Mouse (Mus musculus): ENCODE data around the gene Arsb.
"Not testable (repeated sequence)": the region's sequence is repeated elsewhere in the genome, so short reads cannot be mapped to it uniquely, and the experiment has no call there.

Gene Arsb

GRCm38 (mm10) chr13:93792945-93793642 is 21.7 kb downstream of the Arsb start:
- no peak for DNase-seq (ENCODE audit: low spot score)

DNA sequence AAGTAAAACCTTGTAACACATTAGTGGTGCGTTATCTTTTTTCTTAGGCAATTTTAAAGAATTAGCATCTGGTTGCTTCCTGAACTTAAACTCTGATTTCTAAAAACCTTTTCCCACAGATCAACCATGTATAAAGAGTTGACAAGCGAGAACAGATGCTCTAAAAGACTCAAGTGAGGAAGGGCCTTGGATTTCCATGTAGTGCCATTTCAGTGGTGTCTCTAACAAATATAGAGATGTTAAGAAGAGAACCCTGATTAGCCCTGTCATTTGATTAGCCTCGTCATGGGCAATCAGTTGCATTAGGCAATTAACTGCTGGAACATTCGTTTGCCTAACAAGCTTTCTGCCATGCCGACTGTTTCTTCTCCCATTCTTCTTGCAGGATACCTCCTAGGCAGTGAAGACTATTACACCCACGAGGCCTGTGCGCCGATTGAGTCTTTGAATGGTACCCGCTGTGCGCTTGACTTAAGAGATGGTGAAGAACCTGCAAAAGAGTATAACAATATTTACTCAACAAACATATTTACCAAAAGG is 22.3 kb downstream of the Arsb start:
- no peak for DNase-seq (ENCODE audit: low spot score)

DNA sequence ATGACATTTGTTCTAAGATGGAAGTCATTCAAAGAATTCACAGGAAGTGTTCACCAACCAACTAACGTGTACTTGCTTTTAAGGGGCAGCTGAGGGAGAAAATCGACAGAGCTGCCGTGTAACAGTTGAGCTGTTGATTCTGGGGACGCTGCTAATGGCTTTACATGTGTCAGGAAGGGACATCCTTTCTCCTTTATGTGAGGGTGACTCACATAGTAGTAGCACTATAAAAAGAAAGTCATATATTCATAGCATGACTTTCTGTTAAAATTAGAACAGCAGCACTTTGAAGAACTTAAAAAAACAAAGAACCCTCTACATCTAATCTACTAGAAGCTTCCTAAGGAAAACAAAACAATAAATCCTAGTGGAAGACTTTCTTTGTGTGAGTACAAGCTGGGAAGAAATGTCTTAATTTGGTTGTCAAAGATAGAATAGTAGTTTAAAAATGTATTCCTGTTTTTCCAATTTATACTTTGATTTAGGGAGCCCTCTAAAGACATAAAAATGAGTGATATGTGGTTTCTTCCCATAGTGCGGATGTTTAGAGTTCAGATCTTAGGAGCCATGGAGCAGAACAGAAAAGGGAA is 25.7 kb downstream of the Arsb start:
- no peak for DNase-seq (ENCODE audit: low spot score)

GRCm38 (mm10) chr13:93810311-93810710 is 38.9 kb downstream of the Arsb start:
- DNase-seq (ENCODE audit: low spot score), result not testable (repeated sequence)

GRCm38 (mm10) chr13:93814081-93814480 is 42.7 kb downstream of the Arsb start:
- no peak for DNase-seq (ENCODE audit: low spot score)

GRCm38 (mm10) chr13:93814676-93815075 is 43.2 kb downstream of the Arsb start:
- no peak for DNase-seq (ENCODE audit: low spot score)

GRCm38 (mm10) chr13:93815128-93815527 is 43.7 kb downstream of the Arsb start:
- no peak for DNase-seq (ENCODE audit: low spot score)

- DNase-seq (ENCODE audit: low spot score), result no peak
Observed at GRCm38 (mm10) chr13:93816127-93816526, 44.7 kb downstream of the Arsb start.

DNA sequence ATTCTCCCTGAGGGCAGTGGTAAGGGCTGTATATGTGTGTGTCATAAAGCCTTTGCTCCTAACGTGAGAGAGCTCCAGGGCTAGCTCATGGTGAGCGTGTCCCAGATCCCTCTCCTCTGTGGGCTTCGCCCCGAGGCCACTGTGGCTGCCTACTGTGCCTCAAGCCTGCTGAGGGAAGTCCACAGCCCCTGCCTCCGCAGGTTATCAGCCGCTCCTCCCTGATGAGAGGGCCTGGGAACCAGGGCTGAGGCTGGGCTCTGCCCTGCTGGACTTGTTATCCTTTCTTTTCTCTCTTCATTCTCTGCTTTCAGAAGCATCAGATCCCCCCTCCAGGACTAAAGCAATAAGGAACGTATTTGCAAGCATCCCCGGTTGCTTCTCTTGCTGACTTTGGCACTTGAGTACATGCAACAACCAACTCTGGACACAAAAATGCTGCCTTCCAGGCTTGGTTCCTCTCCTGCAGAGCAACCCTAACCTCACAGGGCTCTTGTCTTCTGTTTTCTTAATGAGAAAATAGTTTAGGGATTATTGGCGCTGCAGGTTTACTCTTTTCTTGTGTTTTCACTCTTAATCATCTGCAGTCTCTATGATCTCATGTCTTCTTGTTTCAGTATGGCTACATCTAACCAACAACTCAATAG is 45.4 kb downstream of the Arsb start:
- DNase-seq (ENCODE audit: low spot score), result no peak

DNA sequence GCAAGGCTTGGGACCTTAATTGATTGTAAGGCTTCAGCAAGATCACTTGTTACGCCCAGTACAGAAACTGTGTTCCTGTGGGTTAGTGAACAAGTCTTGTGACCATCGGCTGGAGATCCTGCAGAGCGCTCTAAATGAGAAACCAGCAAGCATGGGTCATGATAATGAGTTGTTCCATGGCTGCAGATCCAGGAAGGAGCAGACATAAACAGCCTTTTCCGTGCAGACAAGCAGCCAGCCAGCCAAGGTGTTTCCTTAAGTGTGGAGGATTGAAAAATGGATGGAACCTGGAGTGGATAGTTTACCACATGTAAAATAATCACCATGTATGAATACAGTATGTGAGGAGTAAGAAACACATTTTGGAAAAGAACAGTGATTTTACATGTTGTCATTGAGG is 48.7 kb downstream of the Arsb start:
- DNase-seq (ENCODE audit: low spot score), result no peak

DNA sequence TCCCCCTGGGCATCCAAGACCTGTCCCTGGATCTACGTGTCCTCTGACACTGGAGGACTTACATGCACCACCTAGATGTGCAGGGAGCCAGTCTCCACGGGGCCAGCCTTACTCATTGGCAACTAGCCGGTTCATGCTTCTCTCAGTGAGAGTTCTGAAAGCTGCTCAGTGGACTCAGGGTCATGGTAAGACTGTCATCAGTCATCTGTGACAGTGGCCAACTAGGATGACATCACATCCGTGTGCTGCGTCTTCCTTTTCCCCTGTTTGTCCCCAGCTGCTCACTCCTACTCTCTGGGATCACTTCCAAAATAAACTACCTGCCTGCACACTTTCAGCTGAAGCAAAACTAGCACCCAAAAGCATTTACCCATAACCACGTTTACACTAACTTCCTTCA is 50.6 kb downstream of the Arsb start:
- no peak for DNase-seq (ENCODE audit: low spot score)

DNA sequence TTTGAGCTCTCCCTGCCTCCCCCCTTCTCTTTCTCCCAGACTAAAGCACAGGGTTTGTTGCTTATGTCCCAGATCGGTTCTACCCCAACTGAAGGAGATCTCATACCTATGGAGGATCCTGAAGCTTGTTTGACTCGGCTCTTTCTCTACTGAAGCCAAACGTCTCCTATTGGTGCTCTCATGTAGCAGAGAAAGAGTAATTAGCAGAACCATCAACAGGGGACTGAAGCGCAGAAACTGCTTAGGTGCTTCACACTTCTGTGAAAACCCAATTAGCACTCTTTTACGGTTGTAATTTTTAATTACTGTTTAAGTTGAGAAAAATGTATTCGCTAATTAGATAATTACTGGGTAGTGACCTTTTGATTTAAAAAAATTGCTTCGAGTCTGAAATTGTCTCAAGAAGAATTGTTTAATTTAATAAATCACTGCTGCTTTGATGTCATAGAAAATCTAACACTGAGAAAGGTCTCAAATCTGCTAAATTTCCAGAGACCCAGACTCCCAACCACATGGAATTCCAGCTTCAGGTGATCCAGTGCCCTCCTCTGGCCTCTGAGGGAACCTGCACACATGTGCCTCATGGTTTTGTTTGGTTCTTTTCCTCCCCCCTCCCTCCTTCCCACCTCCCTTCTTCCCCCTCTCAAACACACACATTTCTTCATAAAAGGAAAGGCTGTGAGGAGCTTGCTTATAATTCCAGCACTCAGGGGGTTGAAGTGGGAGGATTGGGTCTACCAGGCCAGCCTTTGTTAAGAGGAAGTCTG is 54.5 kb downstream of the Arsb start:
- no peak for DNase-seq (ENCODE audit: low spot score)

DNA sequence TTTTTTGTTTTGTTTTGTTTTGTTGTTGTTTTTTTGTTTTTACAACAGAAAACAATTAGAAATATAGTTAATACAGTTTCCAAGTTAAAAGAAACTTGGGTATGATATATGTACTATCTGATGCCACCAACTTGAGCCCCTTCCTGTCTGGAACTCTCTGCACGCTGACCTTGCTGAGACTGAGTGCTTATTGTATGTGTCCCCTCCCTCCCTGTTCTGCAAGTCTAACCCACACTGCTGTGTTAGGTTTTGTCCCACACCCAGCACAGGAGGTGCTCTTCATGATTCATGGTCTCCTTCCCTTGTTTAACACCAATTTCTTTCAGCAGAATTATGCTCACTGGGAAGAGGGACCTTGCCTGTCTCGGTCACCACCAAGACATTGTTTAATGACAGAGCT is 56.3 kb downstream of the Arsb start:
- DNase-seq (ENCODE audit: low spot score), result no peak

GRCm38 (mm10) chr13:93829565-93830293 is 58.3 kb downstream of the Arsb start:
- no peak for DNase-seq (ENCODE audit: low spot score)

DNA sequence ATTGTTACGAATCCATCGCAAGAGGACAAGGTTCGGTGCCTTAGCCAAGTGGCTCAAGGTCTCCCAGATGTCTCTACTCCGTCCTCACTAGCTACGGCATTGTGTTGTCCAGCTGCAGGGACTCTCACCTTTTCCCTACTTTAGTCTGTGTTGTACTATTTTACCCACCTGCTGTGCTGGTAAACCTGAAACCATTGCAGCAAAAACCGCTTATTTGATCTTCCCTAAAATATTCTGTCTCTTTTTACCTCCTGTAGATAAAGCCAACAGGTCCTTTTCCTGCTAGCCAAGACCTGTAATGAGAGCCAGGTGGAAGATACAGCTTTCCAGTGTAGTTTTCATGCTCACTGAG is 58.8 kb downstream of the Arsb start:
- DNase-seq (ENCODE audit: low spot score), result no peak

DNA sequence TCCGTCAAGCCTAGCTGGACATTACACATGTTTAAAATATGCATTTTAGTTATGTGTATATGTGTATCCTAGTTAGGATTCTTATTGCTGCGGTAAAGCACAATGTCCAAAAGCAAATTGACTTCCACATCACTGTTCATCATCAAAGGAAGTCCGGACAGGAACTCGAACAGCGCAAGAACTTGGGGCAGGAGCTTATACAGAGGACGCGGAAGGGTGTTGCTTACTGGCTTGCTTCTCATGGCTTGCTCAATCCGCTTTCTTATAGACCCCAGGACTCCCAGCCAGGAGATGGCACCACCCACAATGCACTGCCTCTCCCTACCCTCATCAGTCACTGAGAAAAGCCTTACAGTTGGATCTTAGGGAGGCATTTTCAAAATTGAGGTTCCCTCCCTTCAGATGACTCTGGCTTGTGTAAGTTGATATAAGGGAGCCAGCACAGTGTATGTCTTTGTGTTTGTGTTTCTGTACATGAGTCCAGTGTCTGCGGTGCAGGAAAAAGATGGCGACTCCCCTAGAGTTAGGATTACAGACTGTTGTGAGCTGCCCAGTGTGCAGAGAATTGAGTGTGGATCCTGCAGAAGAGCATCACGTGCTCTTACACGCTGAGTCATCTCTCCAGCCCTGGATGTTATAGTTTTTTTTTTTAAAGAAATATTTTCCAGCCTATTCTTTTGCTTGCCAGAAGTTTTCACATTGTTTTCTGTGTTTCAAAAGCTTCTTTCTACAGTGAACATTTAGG is 66.2 kb downstream of the Arsb start:
- no peak for DNase-seq (ENCODE audit: low spot score)

DNA sequence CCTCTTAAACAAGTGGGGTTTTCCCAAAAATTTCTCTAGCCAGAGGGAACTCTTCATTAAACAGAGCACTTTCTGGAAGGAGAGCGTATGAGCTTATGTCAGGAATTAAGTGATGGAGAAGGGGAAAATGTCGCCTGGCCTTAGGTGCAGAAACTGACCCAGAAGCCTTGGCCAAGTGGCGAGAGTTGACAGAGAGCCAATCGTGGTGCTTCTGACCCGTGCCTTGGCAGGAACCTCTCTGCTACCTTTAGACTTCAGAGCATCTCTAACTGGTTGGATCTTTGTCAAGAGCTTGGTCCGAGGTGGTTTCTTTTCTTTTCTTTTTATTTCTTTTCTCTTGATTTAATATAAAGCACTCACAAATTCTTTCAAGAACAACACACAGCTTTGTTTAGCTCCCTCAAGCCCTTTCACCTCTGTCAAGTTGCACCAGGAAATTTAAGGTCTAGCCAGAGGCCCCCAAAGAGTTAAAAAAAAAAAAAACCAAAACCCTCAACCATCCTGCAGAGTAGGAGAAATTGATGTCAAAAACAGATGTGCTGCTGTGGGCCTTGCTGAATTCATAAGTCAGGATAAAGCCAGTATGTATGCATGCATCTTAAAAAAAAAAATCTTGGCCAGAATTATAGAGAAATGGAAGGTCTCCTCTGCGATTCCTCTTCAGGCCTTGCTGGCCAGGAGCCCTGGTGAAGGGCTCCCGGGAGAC is 67.2 kb downstream of the Arsb start:
- no peak for DNase-seq (ENCODE audit: low spot score)

- DNase-seq (ENCODE audit: low spot score), result no peak
Observed at GRCm38 (mm10) chr13:93839137-93839630, 67.8 kb downstream of the Arsb start.

DNA sequence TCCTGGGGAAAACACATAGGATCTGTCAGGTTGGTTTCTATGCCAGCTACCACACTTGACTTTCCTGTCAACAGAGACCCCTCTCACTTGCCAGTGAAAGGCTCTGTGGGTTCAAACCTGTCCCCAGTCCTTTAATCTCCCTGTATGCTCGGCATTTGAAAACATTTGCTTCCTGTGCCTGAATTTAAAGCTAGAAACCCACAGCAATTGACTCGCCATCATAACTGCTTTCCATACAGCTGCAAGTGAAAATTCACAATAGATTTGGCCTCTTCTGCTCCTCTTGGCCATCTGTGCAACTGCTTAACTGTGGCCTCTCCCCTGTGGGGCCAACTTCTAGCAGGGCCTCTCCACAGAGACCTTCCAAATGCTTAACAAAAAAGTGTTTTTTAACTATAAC is 68.3 kb downstream of the Arsb start:
- DNase-seq (ENCODE audit: low spot score), result no peak

GRCm38 (mm10) chr13:93840146-93840545 is 68.7 kb downstream of the Arsb start:
- no peak for DNase-seq (ENCODE audit: low spot score)
